Mouse (Mus musculus): ENCODE measurements around the gene S100a5.

S100a5 gene

DNA sequence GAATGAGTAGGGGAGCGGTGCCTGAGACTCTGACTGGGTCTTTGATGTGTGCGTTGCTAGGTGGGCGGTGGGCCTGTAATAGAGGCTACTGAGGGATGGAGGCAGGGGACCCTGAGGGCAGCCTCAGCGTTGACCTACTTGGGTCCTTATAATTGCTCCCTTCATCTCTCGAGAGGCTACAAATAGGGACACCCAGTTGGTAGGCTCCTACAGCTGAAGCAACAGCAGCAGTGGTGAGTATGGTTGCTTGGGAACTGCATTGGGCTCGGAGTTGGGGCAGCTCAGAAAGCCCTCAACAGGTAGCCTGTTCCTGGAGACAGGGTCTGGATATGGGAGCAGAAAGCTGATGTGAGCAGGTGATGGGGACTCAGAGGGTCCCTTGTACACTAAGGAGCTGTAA, 8.3 kb upstream of the S100a5 start:
- DNase-seq (ENCODE audit: low spot score in 2 of 2) = no peak

DNA sequence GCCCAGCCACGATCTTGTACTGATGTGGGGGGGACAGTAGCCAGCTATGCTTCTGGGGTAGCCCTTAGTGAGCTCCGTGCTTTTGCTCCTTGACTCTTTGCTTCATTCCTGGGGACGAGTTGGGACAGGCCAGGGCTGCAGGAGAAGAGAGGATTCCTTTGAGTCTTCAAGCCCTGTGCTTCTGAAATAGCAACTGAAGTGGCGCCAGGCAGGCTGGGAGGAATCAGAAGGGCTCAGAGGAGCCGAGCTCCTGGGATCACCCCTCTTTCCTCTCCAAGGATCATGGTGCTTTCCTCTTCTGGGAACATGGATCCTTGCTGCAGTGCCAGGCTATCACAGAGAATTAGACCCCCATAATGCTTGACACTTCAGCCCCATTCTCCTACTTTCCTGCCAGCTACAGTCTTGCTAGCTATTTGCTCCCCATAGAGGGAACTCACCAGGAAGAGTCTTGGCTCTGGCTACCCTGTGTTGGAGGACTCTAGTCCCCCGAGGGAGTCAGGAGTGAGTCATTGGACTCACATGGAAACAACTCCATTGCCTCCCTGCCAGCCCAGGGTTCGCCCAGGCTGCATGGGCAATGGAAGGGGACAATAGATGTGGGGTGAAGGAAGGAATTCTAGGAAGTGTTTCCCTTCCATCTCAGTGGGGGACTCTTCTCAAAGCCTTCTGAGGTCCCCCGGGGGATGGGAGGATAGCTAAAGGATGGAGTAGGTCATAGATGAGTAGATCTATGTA, 7.7 kb upstream of the S100a5 start:
- no peak for DNase-seq (ENCODE audit: low spot score in 2 of 2)

DNA sequence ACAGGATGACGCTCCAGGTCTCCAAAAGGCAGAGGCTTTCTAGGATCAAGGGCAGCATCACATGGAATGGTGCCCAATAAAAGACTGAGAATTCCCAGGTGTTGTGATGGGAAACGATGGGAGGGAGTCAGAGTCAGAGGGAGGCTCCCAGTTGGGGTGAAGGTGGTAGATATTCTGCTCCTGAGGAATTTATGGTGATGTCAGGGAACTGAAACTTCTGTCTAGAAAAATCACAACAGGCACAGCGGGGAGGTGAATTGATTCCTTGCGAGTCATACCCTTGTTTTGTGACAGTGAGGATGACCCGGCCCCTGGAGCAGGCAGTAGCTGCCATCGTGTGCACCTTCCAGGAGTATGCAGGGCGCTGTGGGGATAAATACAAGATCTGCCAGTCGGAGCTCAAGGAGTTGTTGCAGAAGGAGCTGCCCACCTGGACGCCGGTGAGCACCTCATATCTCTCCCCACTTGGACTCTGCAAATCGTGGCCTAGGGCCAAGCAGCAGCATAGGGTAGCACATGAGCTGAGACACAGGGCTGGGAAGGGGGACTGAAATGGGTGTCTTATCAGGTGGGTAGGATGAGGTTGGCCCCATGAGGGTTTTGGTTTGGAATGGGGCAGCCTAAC, 6.7 kb upstream of the S100a5 start, which contains the start of gene Gm42674:
TSS of gene Gm42674 (plus strand) at position 419 of the 625 bp plus-strand sequence.
- no peak for DNase-seq (ENCODE audit: low spot score in 2 of 2)

DNA sequence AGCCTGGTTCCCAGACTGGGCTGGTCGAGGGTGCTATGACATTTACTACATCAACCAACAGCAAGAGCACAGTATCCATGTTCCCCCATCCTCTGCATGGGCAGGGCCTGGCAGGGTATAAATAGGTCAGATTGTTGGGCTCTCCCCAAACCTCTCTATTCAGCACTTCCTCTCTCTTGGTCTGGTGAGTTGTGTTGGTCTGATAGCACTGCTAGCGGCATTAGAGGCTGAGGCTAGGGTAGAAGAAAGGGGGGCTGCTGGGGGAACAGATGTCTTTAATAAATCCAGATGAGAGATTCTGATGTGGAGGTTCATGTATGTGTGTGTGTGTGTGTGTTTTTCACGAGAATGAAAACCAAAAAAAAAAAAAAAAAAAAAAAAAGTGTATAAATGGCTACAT, 4.7 kb upstream of the S100a5 start, which contains the start of gene S100a4:
TSS of gene S100a4 (plus strand) at position 149 of the 400 bp plus-strand sequence.
- no peak for DNase-seq (ENCODE audit: low spot score in 2 of 2)

DNA sequence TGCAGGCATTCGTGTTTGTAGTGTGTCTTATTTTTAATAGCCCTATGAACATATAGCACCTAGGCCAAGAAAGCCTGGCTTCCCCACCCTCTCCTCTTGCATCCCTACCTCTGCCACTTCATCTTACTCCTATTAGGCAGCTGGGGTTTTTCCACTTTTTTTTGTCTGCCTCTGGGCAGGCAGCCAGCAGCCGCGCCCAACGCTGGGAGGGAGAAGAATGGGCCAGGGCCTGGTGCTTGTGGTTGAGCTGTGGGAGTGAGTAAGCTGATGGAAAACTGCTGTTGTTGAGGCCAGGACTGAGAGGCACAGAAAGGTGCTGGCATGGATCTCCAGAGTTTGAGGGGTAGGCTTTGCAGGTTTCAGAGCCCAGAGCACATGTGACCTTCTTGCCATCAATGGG, 3.9 kb upstream of the S100a5 start:
- no peak for DNase-seq (ENCODE audit: low spot score in 2 of 2)

DNA sequence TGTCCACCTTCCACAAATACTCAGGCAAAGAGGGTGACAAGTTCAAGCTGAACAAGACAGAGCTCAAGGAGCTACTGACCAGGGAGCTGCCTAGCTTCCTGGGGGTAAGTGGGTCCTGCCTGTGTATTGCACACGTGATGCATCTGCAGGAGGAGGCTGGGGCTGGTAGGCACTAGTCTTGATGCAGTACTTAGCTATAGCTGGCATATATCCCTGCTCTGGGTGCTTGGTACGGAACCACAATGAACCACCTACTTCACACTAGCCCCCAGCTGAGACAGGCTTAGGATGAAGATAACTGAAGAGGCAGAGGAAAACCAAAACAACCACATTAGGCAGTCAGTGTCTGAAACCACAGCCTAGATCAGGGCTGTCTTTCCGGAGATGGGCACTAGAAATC, 3.3 kb upstream of the S100a5 start:
- no peak for DNase-seq (ENCODE audit: low spot score in 2 of 2)

DNA sequence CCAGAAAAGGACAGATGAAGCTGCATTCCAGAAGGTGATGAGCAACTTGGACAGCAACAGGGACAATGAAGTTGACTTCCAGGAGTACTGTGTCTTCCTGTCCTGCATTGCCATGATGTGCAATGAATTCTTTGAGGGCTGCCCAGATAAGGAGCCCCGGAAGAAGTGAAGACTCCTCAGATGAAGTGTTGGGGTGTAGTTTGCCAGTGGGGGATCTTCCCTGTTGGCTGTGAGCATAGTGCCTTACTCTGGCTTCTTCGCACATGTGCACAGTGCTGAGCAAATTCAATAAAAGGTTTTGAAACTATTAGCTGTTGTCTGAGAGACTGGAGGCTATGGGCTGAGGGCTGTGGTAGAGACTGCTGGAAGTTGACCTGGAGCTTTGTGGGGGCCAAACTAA, 2.6 kb upstream of the S100a5 start:
- DNase-seq (ENCODE audit: low spot score in 2 of 2) = no peak

DNA sequence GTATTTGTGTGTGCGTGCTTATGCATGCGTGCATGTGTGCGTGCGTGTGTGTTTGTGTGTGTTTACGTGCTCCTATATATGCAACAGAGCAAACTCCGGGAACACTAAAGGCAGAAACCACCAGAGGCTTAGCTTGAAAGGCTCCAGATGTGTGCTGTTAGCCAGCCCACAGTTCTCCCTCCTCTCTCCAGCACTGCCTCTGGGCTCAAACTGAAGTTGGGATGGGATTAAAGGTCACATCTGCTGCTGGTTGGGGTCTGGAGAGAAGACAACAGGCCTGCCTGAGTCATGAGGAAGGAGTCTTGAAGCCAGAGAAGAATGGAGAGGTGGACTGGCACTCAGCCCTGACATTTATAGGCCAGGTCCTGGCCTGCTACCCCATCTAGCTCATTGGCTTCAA, 2.1 kb upstream of the S100a5 start:
- no peak for DNase-seq (ENCODE audit: low spot score in 2 of 2)

DNA sequence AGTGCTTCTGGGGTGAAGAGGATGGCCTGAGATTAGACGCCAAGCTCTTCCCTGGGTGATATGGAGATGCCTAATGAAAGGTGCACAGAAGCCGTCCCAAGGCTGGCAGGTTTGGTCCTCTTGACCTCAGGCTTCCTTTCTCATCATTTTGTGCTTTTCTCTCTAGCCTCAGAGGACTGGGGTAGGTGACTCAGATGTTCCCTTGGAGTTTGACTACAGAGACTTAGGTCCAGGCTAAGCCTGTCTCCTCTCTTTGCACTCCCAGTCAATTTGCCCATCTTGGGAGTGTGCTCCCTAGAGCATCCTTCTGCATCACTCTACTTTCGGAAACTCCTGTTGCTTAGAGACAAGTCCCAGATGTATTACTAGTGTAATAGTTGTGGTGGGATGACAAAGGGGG, 962 bp upstream of the S100a5 start:
- DNase-seq (ENCODE audit: low spot score in 2 of 2) = no peak

DNA sequence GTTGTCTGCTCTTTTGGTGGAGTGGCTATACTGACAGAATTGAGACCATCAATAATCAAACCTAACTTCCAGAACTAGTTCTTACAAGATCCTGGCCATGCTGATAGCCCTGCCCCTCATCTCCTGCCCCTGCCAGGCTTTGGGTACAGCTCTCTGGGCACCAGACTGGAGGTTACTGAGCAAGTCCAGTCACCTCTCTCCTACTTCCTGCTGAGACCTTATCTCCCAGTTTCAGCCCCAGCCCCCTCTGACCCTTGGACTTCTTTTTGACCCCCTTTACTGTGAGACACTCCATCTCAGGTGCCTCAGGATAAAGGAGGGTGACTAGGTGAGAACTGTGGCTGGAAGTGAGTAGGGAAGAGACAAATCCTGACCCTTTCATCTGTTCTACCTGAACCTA, 779 bp downstream of the S100a5 start:
- DNase-seq (ENCODE audit: low spot score in 2 of 2) = no peak

DNA sequence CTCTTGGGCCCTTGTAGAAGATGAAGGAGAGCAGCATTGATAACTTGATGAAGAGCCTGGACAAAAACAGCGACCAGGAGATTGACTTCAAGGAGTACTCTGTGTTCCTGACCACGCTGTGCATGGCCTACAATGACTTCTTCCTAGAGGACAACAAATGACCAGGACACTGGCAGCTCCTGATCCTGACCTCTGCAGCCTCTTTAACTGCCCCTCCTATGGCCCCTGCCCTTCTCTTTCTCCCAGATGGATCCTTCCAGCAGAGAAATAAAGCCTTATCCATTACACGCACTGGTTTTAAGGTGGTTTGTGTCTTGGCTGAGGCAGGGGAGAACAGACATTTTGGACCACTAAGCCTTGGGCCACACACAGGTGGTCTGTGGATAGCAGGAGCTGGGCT, 3.2 kb downstream of the S100a5 start:
- no peak for DNase-seq (ENCODE audit: low spot score in 2 of 2)

DNA sequence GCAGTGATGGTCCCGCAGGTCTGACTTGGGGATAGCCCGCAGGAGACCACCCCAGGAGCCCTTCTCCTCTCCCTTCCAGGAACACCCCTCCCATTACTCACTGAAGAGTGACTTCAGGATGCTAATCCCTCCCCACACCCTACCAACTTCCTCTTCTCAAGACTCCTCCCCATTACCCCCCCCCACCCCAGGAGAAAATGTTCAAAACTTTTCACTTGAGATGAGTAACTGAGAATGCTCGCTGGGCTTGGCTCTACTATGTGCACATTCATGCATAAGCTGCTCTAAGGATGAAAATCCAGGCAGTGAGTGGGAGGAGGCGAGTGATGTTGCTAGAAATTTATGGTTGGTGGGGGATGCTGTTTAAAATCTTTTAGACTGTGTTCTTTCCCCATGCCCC, 3.7 kb downstream of the S100a5 start:
- no peak for DNase-seq (ENCODE audit: low spot score in 2 of 2)

DNA sequence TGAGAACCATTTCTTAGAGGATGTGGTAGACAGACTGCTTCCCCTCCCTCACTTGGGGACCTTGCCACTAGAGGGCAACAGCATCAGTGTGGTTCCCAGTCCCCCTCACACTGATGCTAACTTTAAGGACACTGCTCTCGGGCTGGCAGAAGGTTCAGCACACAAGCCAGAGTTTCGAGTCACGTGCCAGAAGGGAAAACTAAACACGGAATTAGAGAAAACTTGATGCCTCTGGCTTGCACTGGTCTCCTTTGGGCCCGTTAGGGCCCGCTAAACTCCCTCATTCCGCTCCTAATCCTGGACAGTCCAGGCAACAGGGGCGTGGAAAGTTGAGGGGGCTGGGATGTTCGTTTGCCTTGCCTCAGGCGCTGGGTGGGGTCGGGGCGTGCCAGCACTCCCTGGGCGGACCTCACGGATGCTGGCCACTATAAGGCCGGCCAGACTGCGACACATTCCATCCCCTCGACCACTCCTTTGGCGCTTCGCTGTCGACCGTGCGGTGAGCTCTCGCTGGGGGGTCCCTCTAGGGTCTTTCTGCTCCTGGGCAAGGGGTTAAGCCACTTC, 4.5 kb downstream of the S100a5 start, which contains the start of gene S100a6:
TSS of gene S100a6 (plus strand) at position 155 of the 564 bp plus-strand sequence.
- DNase-seq (ENCODE audit: low spot score in 2 of 2) = peak; percentile 35 to 43

DNA sequence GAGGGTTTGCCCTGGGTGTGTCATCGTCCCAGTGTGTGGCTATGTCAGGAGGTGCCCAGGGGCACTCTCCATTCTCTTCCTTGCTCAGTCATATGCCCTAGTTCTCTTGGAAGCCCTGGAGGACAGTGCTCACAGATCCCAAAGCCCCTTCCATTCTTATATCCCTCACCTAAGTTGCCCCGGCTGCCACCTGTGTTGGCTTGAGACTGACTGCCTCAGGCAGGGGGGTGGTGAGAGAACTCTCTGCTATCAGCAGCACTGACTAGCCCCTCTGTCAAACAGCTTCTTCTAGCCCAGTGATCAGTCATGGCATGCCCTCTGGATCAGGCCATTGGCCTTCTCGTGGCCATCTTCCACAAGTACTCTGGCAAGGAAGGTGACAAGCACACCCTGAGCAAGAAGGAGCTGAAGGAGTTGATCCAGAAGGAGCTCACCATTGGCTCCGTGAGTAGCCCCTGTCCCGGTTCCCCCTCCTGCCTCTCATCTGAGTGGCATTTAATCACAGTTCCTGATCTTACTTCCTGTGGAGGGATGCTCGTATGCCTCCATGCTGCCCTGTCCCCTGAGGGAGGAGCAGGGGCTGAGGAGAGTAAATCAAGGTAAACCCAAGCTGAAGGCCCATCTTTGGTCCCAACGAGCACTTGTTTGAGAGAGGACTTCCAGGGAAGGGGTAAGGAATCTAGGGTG, 5.3 kb downstream of the S100a5 start:
- no peak for DNase-seq (ENCODE audit: low spot score in 2 of 2)

DNA sequence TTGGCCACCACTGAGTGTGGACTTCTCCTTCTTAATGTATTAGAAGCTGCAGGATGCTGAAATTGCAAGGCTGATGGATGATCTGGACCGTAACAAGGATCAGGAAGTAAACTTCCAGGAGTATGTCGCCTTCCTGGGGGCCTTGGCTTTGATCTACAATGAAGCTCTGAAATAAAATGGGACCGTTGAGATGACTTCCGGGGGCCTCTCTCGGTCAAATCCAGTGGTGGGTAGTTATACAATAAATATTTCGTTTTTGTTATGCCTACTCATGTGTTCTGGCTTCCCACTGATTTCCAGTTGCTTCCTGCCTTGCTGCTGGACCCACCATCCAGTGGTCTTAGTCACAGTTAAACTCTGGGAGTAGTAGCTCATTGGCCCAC, 5.8 kb downstream of the S100a5 start:
- no peak for DNase-seq (ENCODE audit: low spot score in 2 of 2)

DNA sequence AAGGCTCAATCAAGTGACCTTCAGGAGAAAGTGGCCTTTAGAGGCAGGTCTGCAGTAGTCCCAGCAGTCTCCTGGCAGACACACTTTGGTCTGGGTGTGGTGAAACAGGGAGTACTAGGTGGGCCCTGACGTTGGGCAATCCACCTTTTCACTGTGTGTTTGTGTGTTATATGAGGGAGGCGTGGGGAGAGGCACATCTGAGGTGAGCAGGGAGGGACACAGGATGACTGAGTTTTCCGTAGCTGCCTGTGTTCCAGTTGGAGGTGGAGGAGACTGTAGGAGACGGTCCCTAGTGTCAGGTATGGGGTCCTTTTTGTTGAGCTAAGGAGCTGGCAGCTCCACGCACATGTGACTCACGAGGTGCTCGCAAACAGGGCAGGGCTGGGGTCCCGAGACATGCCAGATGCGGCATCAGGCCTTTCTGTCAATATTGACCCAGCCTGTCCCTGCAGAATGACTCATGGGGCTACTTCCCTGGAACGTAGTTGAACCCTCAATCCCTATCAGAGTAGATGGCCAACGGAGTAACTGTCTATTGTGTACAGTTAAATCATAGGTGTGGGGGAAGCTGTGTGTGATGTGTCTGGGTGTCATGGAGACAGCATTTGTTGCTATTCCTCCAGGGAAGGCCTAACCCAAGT, 6.4 kb downstream of the S100a5 start:
- DNase-seq (ENCODE audit: low spot score in 2 of 2) = no peak

DNA sequence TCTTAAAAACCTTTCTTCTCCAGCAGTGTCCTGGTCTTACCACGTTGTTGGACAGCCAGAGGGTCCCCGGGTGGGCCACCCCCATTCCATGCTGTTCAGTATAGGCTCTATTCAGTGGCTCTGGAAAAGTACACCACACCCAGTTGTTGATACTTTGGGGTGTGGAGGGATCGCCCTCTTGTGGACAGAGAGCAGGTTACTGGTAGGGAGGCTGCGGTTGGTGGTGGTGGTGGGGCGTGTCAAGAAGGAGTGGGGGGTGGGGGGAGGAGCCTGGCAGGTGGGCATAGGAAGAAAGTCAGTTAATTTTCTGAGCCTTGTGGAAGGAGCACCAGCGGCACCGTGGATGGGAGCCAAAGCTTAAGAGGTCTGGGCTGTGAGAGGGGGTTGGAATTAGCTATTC, 7.1 kb downstream of the S100a5 start:
- peak; percentile 61 to 70 for DNase-seq (ENCODE audit: low spot score in 2 of 2)

DNA sequence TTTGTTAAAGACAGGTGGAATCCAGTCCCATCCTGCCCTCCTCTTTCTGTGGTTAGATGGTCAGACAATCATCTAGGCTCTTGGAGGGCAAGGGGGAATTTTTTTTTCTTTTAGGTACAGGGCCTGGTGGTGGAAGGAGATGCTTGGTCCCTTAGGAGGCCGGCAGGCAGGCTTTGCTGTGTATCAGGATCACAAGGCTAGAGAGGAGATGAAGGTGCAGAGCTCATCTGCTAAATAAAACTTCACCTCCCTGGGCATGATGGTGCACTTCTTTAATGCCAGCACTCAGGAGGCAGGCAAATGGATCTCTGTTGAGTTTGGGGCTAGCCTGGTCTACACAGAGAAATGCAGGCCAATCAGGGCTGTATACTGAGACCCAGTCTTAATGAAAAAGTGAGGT, 7.6 kb downstream of the S100a5 start:
- no peak for DNase-seq (ENCODE audit: low spot score in 2 of 2)

DNA sequence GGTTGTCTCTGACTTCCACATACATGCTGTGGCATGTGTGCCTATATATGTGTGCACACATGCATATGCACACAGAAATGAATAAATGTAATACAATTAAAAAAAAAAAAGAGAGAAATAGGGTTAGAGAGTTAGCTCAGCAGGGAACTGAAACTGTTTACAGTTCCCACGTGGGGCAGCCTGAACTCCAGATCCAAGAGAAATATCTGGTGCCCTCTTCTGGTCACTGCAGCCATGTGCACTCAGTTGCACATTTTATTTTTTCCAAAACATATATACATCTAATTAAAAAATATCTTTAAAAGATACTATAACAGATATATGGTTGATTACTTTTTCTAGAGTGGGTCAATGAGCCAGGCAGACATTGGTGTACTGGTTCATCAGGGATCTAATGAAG, 9.3 kb downstream of the S100a5 start:
- no peak for DNase-seq (ENCODE audit: low spot score in 2 of 2)

DNA sequence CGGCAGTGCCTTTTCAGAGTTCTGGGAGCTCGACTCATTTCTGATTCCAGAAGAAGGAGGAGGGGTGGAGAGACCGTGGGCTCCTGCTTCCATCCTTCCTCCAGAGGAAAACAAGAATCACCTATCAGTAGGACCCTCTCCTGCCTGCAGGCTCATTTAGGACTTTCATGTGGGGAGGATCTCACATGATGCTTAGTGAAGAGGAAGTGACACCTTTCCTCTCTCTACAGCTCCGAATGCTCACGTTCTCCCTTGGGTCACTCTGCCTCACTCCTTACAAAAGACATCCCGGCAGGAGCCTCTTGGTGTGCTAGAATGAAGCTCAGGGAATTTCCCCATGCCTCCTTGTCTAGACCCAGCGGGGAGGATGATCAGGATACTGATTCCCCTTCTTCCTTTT, 13.2 kb downstream of the S100a5 start:
- no peak for DNase-seq (ENCODE audit: low spot score in 2 of 2)

DNA sequence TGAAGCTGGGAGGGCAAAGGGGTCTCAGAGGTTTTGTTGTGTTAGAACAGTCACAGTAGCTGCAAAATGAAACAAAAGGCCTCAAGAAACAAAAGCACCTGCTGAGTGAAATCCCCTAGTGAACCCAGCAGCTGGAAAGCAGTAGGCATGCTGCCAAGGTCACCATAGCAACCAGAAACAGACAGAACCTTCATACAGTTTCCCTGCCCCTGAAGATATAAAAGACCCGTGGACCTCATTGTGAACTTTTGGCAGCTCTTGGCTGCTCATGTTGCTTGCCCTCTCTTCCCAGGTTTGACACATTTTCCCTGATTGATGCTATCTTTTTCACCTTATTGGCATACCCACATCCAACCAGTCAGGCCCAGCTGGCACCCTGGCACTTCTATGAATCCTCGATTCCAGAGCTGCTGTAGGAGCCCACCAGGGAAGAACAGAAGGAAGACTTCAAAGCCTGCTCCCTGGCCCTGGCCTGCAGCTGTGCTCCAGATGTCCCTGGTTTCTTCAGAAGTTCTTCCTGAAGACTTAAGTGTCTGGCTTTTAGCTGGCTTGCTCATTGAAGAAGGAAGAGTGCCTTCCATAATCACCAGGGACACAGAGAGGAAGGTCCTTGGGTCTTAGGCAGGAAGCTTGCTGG, 15.2 kb downstream of the S100a5 start:
- DNase-seq (ENCODE audit: low spot score in 2 of 2) = no peak

DNA sequence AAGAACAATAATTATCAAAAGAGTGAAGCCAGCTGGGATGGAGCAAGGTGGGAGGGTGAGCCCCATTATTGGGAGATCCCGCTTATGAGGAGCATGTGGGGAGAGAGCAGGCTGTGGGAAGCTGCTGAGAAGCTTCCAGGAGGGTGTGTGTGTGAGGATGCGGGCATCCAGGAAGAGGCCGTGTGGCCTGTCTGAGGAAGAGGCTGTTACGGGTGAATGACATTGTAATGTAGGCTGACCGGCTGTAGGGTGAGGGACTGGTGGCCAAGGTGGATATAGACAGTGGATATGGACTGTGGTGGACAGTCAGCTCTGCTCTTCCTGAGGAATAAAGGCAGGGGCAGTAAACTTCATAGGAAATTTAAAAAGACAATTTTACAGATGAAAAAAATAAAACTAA, 17.2 kb downstream of the S100a5 start:
- DNase-seq (ENCODE audit: low spot score in 2 of 2) = no peak

Data from right cerebral cortex, postnatal 36 days (tissue).